Mouse (Mus musculus) ES-Bruce4 (cell line): ENCODE measurements around the gene Nacc2.

ENCODE experiments used
- CTCF ChIP-seq: IDR thresholded peaks from one replicate; pipeline ENCODE4 v1.8.1; 2011; ENCODE audit warnings: low read depth, low read length
- EP300 ChIP-seq: IDR thresholded peaks from 2 replicates; pipeline ENCODE4 v1.6.1; 2011; ENCODE audit warnings: low read depth, low read length; ENCODE audit not compliant: insufficient read depth
- POLR2A ChIP-seq: IDR thresholded peaks from one replicate; pipeline ENCODE4 v1.8.1; 2011; ENCODE audit warnings: low read length; ENCODE audit not compliant: insufficient read depth

GRCm38 (mm10) chr2:26086505-26086904, 36.5 kb downstream of the Nacc2 start:
- TF ChIP-seq POLR2A, result no peak
- TF ChIP-seq CTCF, result no peak
- no peak for TF ChIP-seq EP300
